Mouse (Mus musculus) monocyte, adult 5-6 weeks (primary cell): Measurements from ENCODE around the gene Tcfl5. TPM values are rescaled to one million over a fixed set of nuclear protein-coding genes. Genes with fewer than 3 reads are reported as not detected.
A peak's percentile ranks its signal among the peaks of the same experiment; 100 is the strongest.

Experiments used
- ATAC-seq: fragments of 153-309, 156-312 bp; replicated peaks from 2 replicates; pipeline ENCODE4 v1.8.0; 2017; ENCODE audit warnings: mild to moderate bottlenecking; ENCODE audit not compliant: low TSS enrichment, insufficient number of reproducible peaks, severe bottlenecking, poor library complexity, low FRiP score
- total RNA-seq: library from RNA; stranded (forward); fragments of 200-1000, 200-491, 200-594 nt; gene quantifications from 3 replicates; pipeline ENCODE4 v1.2.3, GENCODE M21; 2017

Tcfl5 gene
- total RNA-seq, 1 experiment from 2014 or later: 0.38 TPM

DNA sequence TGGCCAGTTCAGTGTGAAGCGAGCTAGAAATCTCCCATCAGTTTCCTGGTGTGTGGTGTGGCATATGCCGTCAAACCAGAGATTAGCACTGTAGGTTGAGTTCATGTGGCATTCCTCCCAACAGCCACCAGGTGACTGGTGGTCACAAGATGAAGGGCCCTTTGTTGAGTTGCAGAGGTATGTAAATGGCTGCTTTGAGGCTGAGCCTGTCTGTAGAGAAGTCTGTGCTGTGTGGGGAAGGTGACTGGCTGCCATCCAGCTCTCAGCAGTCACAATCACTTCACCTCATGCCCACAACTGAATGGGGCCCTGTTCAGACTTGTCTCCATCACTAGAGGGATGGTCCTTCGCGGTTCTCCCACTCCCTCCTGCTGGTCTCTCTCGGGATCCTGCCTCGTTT is 37.7 kb downstream of the Tcfl5 start:
- no peak for ATAC-seq

DNA sequence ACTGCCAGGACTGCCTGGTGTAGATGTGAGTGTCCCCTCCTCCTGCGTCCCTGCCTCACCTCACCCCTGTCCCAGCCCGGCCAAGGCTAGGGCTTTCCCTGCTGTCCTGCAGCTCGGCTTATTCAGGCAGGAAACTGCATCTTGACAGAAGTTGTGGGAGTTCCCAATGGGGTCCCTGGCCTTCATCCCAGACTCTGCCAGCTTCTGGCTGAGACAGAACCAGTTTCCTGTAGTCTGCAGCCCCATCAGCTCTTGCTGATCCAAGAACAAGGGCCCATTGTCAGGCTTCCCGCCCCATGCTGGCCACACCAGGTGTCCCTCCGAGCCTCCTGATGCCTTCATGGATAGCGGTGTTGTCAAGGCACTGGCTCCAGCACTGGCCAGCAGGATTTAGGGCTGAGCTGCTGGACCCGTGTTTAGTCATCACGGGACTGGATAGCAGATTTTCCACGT is 41.9 kb downstream of the Tcfl5 start:
- ATAC-seq: no peak

DNA sequence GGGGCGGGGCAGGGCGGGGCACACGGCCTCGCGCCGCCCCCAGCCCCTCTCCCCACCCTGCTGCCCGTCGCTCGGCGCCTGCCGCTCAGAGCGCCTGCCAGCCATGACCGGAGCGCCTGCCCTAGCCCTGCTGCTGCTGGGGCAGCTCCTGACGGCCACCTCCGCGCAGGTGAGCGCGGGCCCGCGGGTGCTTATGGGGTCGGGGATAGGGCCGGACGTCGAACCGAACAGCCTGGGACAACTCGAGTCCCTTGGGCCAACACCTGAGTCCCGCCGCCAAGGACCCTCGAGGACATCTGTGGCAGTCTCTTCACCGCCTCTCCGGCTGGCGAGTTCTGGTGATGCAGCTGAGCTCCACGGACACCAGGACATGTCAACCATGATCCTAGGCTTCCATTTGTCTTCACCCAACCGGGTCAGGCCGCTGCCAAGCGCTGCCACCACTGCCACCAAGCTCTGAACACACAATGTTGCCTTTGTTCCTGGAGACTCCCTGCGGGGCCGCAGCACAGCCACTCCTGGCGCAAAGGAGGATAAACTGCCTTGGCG is 44.3 kb downstream of the Tcfl5 start:
- ATAC-seq: no peak

DNA sequence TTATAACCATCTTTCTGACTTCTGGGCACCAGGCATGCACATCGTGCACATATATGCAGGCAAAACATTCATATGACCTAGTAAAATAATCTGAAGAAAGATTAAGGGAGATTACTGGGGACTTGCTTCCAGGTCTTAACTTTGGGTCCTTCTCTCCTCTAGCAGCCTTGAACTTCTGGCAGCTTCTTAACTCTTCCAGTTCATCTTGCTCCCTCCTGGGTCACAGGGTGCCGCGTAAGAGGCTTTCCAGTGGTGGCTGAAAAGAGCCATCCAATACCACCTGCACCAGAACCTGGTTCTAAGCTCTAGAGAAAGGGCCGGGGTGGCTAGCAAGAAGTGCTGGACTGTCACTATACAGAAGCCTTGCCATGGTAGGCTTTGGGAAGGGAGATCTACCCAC is 45.0 kb downstream of the Tcfl5 start, which contains the start of gene Col9a3:
TSS of gene Col9a3 (plus strand) at position 301 of the 400 bp plus-strand sequence.
- no peak for ATAC-seq

DNA sequence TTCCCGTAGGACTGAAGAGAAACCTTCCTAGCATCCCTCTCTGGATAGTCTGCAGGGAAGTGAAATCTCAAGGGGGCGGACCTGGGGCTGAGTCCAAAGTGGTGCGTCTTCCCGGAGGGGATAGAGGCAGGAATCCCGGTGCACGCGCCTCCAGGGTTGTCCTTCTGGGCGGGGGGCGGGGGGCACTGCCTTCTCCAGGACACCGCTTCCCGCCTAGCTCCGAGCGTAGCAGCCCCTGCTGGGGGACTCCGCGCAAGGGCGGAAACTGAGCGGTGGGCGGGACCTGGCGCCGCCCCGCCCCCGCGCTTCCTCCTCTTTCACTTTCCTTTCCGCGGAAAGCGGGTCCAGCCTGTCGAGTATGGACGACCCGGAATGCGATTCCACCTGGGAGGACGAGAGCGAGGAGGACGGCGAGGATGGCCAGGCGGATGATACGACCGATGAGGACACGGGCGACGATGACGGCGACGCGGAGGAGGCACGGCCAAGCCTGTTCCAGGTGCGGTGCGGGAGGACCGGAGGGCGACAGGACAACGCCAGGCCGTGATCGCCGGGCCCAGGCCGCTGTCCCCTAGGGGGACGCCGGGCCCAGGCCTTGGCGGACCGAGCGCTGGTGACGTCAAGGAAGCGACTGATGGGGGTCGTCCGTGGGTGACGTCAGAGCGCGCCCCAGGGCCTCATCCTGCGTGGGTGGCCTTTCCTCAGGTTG is 53.2 kb downstream of the Tcfl5 start, which contains the start of gene Ogfr:
TSS of gene Ogfr (plus strand) at position 123 of the 709 bp plus-strand sequence.
- peak; percentile 53 for ATAC-seq

DNA sequence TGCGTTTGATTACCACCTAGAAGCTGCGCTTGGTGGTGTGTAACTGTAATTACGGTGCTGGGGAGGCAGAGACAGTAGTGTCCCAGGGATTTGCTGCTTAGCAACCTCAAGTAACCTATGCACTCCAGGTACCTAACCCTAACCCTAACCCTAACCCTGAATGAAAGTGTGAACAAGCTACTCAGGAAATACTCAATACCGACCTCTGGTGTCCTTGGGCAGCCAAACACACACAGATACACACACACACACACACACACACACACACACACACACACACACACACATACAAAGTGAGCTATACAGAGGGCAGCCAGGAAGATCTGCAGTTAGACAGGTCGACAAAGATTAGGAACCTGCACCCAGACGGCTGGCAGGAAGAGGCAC is 53.8 kb downstream of the Tcfl5 start:
- 0 out of 2 replicates have a peak, but pooled peaks have one; percentile 7 for ATAC-seq

DNA sequence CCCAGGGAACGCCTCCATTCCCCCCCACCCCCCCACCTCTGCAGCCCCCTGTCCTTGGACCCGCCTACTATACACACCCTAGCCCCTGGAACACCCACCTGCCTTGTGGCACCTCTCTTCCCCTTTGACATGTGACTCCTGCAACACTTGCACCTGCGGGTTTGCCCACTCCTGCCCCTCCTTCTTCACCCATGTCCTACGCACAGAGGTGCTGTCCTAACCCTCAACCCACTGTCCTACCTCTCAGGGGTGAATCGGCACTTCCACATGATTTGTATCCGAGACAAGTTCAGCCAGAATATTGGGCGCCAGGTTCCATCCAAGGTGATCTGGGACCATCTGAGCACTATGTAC is 59.4 kb downstream of the Tcfl5 start:
- ATAC-seq: no peak

DNA sequence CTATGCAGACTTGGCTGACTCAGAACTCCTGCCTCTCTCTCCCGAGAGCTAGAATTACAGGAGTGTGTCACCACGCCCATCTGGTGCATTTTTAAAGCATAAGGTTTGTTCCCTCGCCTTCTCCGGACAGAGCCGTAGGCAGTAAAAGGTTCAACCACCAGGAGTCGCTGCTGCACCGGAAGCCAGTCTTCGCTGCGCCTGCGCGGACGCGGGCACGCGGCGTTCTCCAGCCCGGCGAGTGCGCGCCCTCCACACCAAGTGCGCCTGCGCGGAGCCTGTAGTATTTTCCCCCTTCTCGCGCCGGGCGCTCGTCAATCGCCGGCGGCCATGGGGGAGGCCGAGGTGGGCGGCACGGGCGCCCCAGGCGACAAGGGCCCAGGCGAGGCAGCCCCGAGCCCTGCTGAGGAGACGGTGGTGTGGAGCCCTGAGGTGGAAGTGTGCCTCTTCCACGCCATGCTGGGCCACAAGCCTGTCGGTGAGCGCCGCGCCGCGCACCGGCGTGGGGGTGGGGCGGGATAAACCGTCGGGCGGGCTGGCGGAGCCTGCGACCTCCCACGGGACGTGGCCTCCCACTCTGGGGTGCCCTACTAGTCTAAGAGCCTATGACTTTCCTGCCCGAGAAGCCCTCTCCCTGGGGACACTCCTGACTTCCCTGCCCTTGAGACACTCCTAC is 59.9 kb downstream of the Tcfl5 start:
- ATAC-seq: peak; percentile 68

DNA sequence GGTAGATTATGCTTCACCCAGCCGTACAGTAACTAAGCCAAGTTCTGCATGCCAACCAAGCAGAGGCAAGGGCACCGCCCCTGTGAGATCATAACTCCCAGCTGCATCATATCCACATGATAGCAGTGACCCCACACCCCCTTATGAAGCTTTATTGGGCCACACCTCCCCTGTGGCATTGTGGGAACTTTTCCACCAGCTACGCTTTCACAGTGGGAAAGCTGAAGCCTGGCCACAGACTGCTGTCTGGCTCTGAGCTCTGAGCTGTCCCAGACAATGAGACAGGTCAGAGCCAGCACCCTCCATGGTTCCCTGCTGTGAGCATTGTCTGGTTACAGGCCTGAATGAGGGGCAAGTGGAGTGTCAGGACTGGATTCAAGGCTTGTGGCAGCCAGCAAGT is 61.5 kb downstream of the Tcfl5 start, which contains the start of gene Mrgbp:
TSS of gene Mrgbp (plus strand) at position 303 of the 400 bp plus-strand sequence.
- no peak for ATAC-seq

DNA sequence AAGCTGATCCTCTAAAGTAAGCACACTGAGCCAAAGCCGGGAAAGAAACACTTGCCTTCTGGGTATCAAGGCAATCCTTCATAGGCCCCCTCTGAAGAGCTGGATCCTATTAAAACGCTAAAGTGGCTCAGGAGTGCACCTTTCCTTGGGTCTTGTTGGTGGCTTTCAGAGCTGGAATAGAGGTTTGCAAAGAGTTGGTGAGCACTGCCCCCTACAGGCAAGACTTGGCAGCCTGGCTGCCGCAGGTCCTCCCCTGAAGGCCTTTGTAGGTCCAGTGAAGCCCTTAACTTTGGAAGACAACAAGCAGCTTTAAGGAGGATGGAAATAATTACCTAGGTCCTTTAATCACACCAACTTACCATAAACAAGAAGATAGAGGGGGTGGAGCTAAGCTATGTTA is 63.8 kb downstream of the Tcfl5 start:
- ATAC-seq: peak; percentile 64

DNA sequence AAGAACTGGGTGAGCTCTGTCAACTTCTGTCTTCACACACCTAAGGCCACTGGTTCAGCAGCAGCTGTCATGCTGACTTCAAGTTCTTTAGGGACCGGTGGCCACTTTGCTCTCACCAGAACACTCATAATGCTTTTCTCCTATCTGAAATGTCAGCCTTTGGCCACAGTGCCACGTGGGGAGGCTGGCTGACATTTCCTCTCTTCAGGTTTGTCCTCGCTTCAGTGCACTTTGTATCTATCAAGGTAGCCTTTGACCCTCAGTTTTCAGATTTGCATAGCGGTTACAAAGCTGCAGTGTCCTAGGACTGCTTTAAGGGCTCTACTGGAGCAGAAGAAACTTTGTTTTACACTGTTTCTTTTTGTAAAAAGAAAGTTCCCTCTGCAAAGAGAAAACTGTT is 66.0 kb downstream of the Tcfl5 start:
- ATAC-seq: no peak

Other genes with a start within 250 kb of the Tcfl5 start
- gene Slco4a1, start 186.5 kb downstream of the Tcfl5 start, total RNA-seq: 0.43 to 3.4 TPM (median 1.7 TPM) in 3 replicates
- gene Ntsr1, start 142.7 kb downstream of the Tcfl5 start, total RNA-seq: not detected in 3 replicates
- 32.7 to 52.2 TPM (median 40.0 TPM) in 3 replicates for gene Mrgbp, start 61.4 kb downstream of the Tcfl5 start, total RNA-seq
- gene Ogfr, start 53.5 kb downstream of the Tcfl5 start, total RNA-seq: 79.4 to 106 TPM (median 80.2 TPM) in 3 replicates
- gene Col9a3, start 44.9 kb downstream of the Tcfl5 start, total RNA-seq: 0.95 to 4.8 TPM (median 2.3 TPM) in 3 replicates
- gene Dido1, start 67.3 kb upstream of the Tcfl5 start, total RNA-seq: 58.9 to 107 TPM (median 65.1 TPM) in 3 replicates
- gene Gid8, start 67.4 kb upstream of the Tcfl5 start, total RNA-seq: 46.5 to 53.9 TPM (median 52.1 TPM) in 3 replicates
- gene Slc17a9, start 82.6 kb upstream of the Tcfl5 start, total RNA-seq: 1.8 to 5.2 TPM (median 1.9 TPM) in 3 replicates
- gene Bhlhe23, start 134.2 kb upstream of the Tcfl5 start, total RNA-seq: not detected in 3 replicates